Mouse (Mus musculus): ENCODE measurements around the gene Rnf181. TPM values are rescaled to one million over a fixed set of nuclear protein-coding genes. Genes with fewer than 3 reads are reported as not detected.
A peak's percentile ranks its signal among the peaks of the same experiment; 100 is the strongest.

Rnf181 gene
- polyA plus RNA-seq, 1 experiment from 2014 or later, result 106 TPM

- ATAC-seq (ENCODE audit: insufficient number of reproducible peaks, insufficient read depth, low FRiP score, low read depth), result no peak
- no peaks in the 10 kb centered on the region for H3K27me3 ChIP-seq (ENCODE audit: control insufficient read depth, insufficient read depth, low read length)
- no peaks in the 10 kb centered on the region for H3K9me3 ChIP-seq (ENCODE audit: control insufficient read depth, low read depth, low read length)
- 53% methylated on average over 5 of the region's 5 CpGs for WGBS
- H3K4me1 ChIP-seq (ENCODE audit: control insufficient read depth, insufficient read depth, low read length), result peaks cover 19% of the 10 kb centered on the region; the same call in 1 of the 2 replicates
- H3K9ac ChIP-seq (replicated peaks; ENCODE audit: low read depth, low read length), result no peak overlapping the region
- H3K36me3 ChIP-seq (ENCODE audit: control insufficient read depth, insufficient read depth, low read length), result peaks cover 17% of the 10 kb centered on the region; the same call in 1 of the 2 replicates
- H3K4me2 ChIP-seq (replicated peaks; ENCODE audit: low read depth, low read length), result peak overlapping the region; percentile 82
- H3K27ac ChIP-seq (ENCODE audit: low read length), result peak overlapping the region; percentile 39; the same call in 1 of the 2 replicates
- peak overlapping the region; percentile 77 for H3K4me3 ChIP-seq (ENCODE audit: low read depth, low read length)
Measured at GRCm38 (mm10) chr6:72361121-72361551, 5.6 kb downstream of the Rnf181 start.

GRCm38 (mm10) chr6:72360599-72360935 lies 6.2 kb downstream of the Rnf181 start:
- peak overlapping the region; percentile 82; the same call in 1 of the 2 replicates for H3K4me2 ChIP-seq (replicated peaks; ENCODE audit: low read depth, low read length)
- 47% methylated on average over 7 of the region's 7 CpGs for WGBS
- no peak overlapping the region for H3K9ac ChIP-seq (replicated peaks; ENCODE audit: low read depth, low read length)
- no peak overlapping the region for H3K4me3 ChIP-seq (ENCODE audit: low read depth, low read length)
- H3K9me3 ChIP-seq (ENCODE audit: control insufficient read depth, low read depth, low read length), result no peaks in the 10 kb centered on the region
- H3K27ac ChIP-seq (ENCODE audit: low read length), result peak overlapping the region; percentile 39; the same call in 1 of the 2 replicates
- H3K27me3 ChIP-seq (ENCODE audit: control insufficient read depth, insufficient read depth, low read length), result no peaks in the 10 kb centered on the region
- H3K36me3 ChIP-seq (ENCODE audit: control insufficient read depth, insufficient read depth, low read length), result peaks cover 17% of the 10 kb centered on the region; the same call in 1 of the 2 replicates
- H3K4me1 ChIP-seq (ENCODE audit: control insufficient read depth, insufficient read depth, low read length), result peaks cover 19% of the 10 kb centered on the region; the same call in 1 of the 2 replicates
- no peak for ATAC-seq (ENCODE audit: insufficient number of reproducible peaks, insufficient read depth, low FRiP score, low read depth)

- ATAC-seq (ENCODE audit: insufficient number of reproducible peaks, insufficient read depth, low FRiP score, low read depth), result no peak
- Histone ChIP-seq H3K27ac (ENCODE audit: low read length) (0 out of 2 replicates have a peak overlapping the region, but pooled peaks have one; percentile 10), H3K4me3 (ENCODE audit: low read depth, low read length) (no peak overlapping the region), H3K27me3 (ENCODE audit: control insufficient read depth, insufficient read depth, low read length) (no peaks in the 10 kb centered on the region), H3K4me1 (ENCODE audit: control insufficient read depth, insufficient read depth, low read length) (peaks cover 19% of the 10 kb centered on the region; the same call in 1 of the 2 replicates), H3K9ac (replicated peaks; ENCODE audit: low read depth, low read length) (no peak overlapping the region), H3K4me2 (replicated peaks; ENCODE audit: low read depth, low read length) (no peak overlapping the region), H3K36me3 (ENCODE audit: control insufficient read depth, insufficient read depth, low read length) (peaks cover 17% of the 10 kb centered on the region; the same call in 1 of the 2 replicates), H3K9me3 (ENCODE audit: control insufficient read depth, low read depth, low read length) (no peaks in the 10 kb centered on the region)
- WGBS, result 66% methylated on average over 11 of the region's 11 CpGs
Measured at GRCm38 (mm10) chr6:72359891-72360598, 6.7 kb downstream of the Rnf181 start.

GRCm38 (mm10) chr6:72359343-72359742 lies 7.4 kb downstream of the Rnf181 start:
- H3K4me3 ChIP-seq (ENCODE audit: low read depth, low read length), result no peak overlapping the region
- no peak for ATAC-seq (ENCODE audit: insufficient number of reproducible peaks, insufficient read depth, low FRiP score, low read depth)
- 63% methylated on average over 2 of the region's 2 CpGs for WGBS
- peaks cover 19% of the 10 kb centered on the region; the same call in 1 of the 2 replicates for H3K4me1 ChIP-seq (ENCODE audit: control insufficient read depth, insufficient read depth, low read length)
- H3K9me3 ChIP-seq (ENCODE audit: control insufficient read depth, low read depth, low read length), result no peaks in the 10 kb centered on the region
- H3K4me2 ChIP-seq (replicated peaks; ENCODE audit: low read depth, low read length), result no peak overlapping the region
- no peak overlapping the region for H3K27ac ChIP-seq (ENCODE audit: low read length)
- no peak overlapping the region for H3K9ac ChIP-seq (replicated peaks; ENCODE audit: low read depth, low read length)
- peaks cover 17% of the 10 kb centered on the region; the same call in 1 of the 2 replicates for H3K36me3 ChIP-seq (ENCODE audit: control insufficient read depth, insufficient read depth, low read length)
- no peaks in the 10 kb centered on the region for H3K27me3 ChIP-seq (ENCODE audit: control insufficient read depth, insufficient read depth, low read length)

GRCm38 (mm10) chr6:72358086-72358764 lies 8.5 kb downstream of the Rnf181 start:
- Histone ChIP-seq H3K4me2 (replicated peaks; ENCODE audit: low read depth, low read length) (no peak overlapping the region), H3K4me1 (ENCODE audit: control insufficient read depth, insufficient read depth, low read length) (peaks cover 19% of the 10 kb centered on the region; the same call in 1 of the 2 replicates)
- 85% methylated on average over 10 of the region's 10 CpGs for WGBS

GRCm38 (mm10) chr6:72357164-72358079 lies 9.3 kb downstream of the Rnf181 start:
- ATAC-seq (ENCODE audit: insufficient number of reproducible peaks, insufficient read depth, low FRiP score, low read depth), result 0 out of 2 replicates have a peak, but pooled peaks have one; percentile 15
- no peak overlapping the region for H3K9ac ChIP-seq (replicated peaks; ENCODE audit: low read depth, low read length)
- H3K4me1 ChIP-seq (ENCODE audit: control insufficient read depth, insufficient read depth, low read length), result peaks cover 21% of the 10 kb centered on the region
- H3K4me2 ChIP-seq (replicated peaks; ENCODE audit: low read depth, low read length), result no peak overlapping the region
- no peak overlapping the region for H3K4me3 ChIP-seq (ENCODE audit: low read depth, low read length)
- H3K9me3 ChIP-seq (ENCODE audit: control insufficient read depth, low read depth, low read length), result no peaks in the 10 kb centered on the region
- WGBS, result 65% methylated on average over 5 of the region's 5 CpGs
- no peak overlapping the region; the same call in 1 of the 2 replicates for H3K27ac ChIP-seq (ENCODE audit: low read length)
- peaks cover 17% of the 10 kb centered on the region; the same call in 1 of the 2 replicates for H3K36me3 ChIP-seq (ENCODE audit: control insufficient read depth, insufficient read depth, low read length)
- H3K27me3 ChIP-seq (ENCODE audit: control insufficient read depth, insufficient read depth, low read length), result no peaks in the 10 kb centered on the region

More at GRCm38 (mm10) chr6:72358086-72358764, 8.5 kb downstream of the Rnf181 start:
- Histone ChIP-seq H3K9me3 (ENCODE audit: control insufficient read depth, low read depth, low read length) (no peaks in the 10 kb centered on the region), H3K36me3 (ENCODE audit: control insufficient read depth, insufficient read depth, low read length) (peaks cover 17% of the 10 kb centered on the region; the same call in 1 of the 2 replicates), H3K27me3 (ENCODE audit: control insufficient read depth, insufficient read depth, low read length) (no peaks in the 10 kb centered on the region), H3K27ac (ENCODE audit: low read length) (no peak overlapping the region; the same call in 1 of the 2 replicates), H3K9ac (replicated peaks; ENCODE audit: low read depth, low read length) (no peak overlapping the region), H3K4me3 (ENCODE audit: low read depth, low read length) (no peak overlapping the region)
- ATAC-seq (ENCODE audit: insufficient number of reproducible peaks, insufficient read depth, low FRiP score, low read depth), result no peak

- WGBS, result 38% methylated on average over 7 of the region's 8 CpGs
- no peaks in the 10 kb centered on the region for H3K27me3 ChIP-seq (ENCODE audit: control insufficient read depth, insufficient read depth, low read length)
- H3K4me2 ChIP-seq (replicated peaks; ENCODE audit: low read depth, low read length), result peak overlapping the region; percentile 79
- no peak for ATAC-seq (ENCODE audit: insufficient number of reproducible peaks, insufficient read depth, low FRiP score, low read depth)
- H3K4me1 ChIP-seq (ENCODE audit: control insufficient read depth, insufficient read depth, low read length), result peaks cover 21% of the 10 kb centered on the region
- peaks cover 18% of the 10 kb centered on the region; the same call in 1 of the 2 replicates for H3K36me3 ChIP-seq (ENCODE audit: control insufficient read depth, insufficient read depth, low read length)
- no peaks in the 10 kb centered on the region for H3K9me3 ChIP-seq (ENCODE audit: control insufficient read depth, low read depth, low read length)
- no peak overlapping the region for H3K27ac ChIP-seq (ENCODE audit: low read length)
- peak overlapping the region; percentile 53 for H3K9ac ChIP-seq (replicated peaks; ENCODE audit: low read depth, low read length)
- peak overlapping the region; percentile 58 for H3K4me3 ChIP-seq (ENCODE audit: low read depth, low read length)
Measured at GRCm38 (mm10) chr6:72356001-72356532, 10.7 kb downstream of the Rnf181 start.
